Mouse (Mus musculus): ENCODE results near the gene Dock11. TPM values are rescaled to one million over a fixed set of nuclear protein-coding genes. Genes with fewer than 3 reads are reported as not detected.
A peak's percentile ranks its signal among the peaks of the same experiment; 100 is the strongest.

The Dock11 gene
- polyA plus RNA-seq, 1 experiment from 2014 or later: 12.4 TPM

DNA sequence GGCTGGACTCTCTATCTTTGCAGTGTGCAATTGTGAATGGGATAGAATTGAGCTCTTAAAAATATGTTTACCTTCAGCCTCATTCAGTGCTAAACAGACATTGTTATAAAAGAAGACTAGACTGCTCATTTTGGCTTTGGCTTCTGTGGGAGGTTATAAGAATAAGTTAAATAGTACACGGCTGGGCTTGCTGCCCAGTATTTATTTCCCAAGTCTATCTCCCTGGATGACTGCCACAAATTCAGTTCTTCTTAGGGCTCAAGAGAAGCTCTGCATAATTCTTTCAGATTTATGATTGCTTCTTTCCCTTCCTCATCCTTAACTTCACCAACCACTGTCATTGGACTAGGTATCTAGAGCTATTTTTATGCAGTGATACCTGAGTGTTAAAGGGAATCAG lies 158.8 kb downstream of the Dock11 start:
- WGBS: 81% methylated on average over 1 of the region's 1 CpGs
- Histone ChIP-seq H3K27me3 (no peaks in the 10 kb centered on the region), H3K36me3 (no peaks in the 10 kb centered on the region), H3K4me1 (replicated peaks) (no peaks in the 10 kb centered on the region), H3K27ac (replicated peaks) (no peak overlapping the region), H3K9me3 (no peaks in the 10 kb centered on the region), H3K9ac (no peak overlapping the region), H3K4me2 (no peak overlapping the region), H3K4me3 (no peak overlapping the region)
- no peak for ATAC-seq (ENCODE audit: low FRiP score, low read depth)

DNA sequence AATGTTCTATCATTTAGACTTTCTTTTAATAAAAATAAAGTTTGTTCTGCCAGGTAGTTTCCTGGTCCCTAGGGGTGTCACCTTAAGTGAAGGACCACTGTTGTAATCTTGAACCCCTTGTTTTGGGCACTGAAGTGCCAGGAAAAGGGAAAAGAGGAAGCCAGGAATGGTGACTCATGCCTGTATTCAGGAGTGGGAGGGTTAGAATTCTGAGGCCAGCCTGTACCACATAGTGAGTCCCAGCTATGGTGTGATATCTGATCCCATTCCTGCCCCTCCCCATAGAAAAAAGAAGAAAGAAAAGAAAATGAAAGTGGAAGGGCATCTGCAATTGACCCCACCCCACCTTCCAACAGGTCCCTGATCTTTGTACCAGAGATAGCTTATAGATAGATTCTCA lies 161.7 kb downstream of the Dock11 start:
- H3K4me2 ChIP-seq: no peak overlapping the region

DNA sequence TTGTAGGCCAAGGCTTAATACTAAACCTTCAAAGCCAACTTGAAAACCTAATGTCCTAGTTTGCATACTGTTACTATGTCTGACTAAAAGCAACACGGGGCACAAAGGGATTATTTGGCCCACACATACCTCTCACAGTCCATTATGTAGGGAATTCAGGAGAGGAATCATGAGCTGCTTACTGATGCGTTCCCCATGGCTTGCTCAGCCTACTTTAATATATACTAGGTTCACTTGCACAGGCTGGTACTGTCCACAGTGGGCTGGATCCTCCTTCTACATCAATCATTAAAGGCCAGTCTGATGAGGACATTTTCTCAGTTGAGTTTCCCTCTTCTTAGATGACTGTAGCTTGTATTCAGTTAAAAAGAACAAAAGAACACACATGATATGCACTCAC lies 185.4 kb downstream of the Dock11 start:
- 66% methylated on average over 2 of the region's 2 CpGs for WGBS
- no peak overlapping the region for H3K27ac ChIP-seq (replicated peaks)
- H3K27me3 ChIP-seq: no peaks in the 10 kb centered on the region
- no peaks in the 10 kb centered on the region for H3K36me3 ChIP-seq
- H3K9ac ChIP-seq: no peak overlapping the region
- H3K4me1 ChIP-seq (replicated peaks): no peaks in the 10 kb centered on the region
- no peak overlapping the region for H3K4me3 ChIP-seq
- H3K4me2 ChIP-seq: no peak overlapping the region
- no peaks in the 10 kb centered on the region for H3K9me3 ChIP-seq
- ATAC-seq (ENCODE audit: low FRiP score, low read depth): no peak

More for the DNA sequence above, 161.7 kb downstream of the Dock11 start:
- Histone ChIP-seq H3K4me1 (replicated peaks) (no peaks in the 10 kb centered on the region), H3K9me3 (no peaks in the 10 kb centered on the region), H3K27me3 (no peaks in the 10 kb centered on the region), H3K27ac (replicated peaks) (no peak overlapping the region), H3K4me3 (no peak overlapping the region), H3K36me3 (no peaks in the 10 kb centered on the region), H3K9ac (no peak overlapping the region)
- ATAC-seq (ENCODE audit: low FRiP score, low read depth): no peak

DNA sequence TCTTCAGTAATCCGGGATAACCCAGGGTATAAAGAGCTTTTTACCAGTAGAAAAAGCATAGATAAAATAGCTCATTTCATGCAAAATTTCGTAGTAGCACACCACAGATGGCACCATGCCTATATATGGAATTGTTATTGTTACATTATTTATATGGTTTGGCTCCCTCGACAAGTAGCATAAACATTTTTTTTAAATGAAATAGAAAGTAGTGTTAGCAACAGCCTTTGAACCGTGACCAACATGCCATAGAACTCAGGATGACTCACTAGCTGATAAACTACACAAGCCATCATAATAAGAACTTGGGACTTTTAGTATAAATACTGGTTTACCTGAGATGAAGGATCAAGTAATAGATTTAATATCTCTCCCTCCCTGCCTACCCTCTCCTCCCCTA lies 188.5 kb downstream of the Dock11 start:
- no peak overlapping the region for H3K4me3 ChIP-seq
- ATAC-seq (ENCODE audit: low FRiP score, low read depth): no peak
- no peak overlapping the region for H3K4me2 ChIP-seq
- H3K27ac ChIP-seq (replicated peaks): no peak overlapping the region
- H3K4me1 ChIP-seq (replicated peaks): no peaks in the 10 kb centered on the region
- WGBS: 79% methylated on average over 4 of the region's 4 CpGs
- no peaks in the 10 kb centered on the region for H3K27me3 ChIP-seq
- H3K36me3 ChIP-seq: no peaks in the 10 kb centered on the region
- no peak overlapping the region for H3K9ac ChIP-seq
- no peaks in the 10 kb centered on the region for H3K9me3 ChIP-seq

DNA sequence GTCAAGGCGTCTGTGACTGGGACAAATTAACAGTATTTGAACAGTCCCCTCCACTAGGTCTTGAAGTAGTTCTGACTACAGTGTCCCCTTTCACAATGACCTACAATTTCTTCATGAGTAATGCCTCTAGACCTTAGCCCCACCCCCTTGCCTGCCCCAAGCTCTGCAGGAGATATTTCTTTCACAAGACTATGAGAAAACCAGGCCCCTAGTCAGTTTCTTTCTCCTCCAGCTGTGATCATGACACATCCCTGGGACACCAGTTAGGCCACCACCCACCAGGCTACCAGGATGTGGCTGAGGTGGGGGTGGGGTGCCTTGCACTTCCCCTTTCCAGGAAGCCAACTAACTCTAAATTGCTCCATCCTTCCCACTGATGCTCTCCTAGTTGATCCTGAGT lies 194.3 kb downstream of the Dock11 start:
- Histone ChIP-seq H3K36me3 (no peaks in the 10 kb centered on the region), H3K4me1 (replicated peaks) (no peaks in the 10 kb centered on the region), H3K9me3 (no peaks in the 10 kb centered on the region), H3K4me3 (no peak overlapping the region), H3K9ac (no peak overlapping the region), H3K27me3 (no peaks in the 10 kb centered on the region), H3K4me2 (no peak overlapping the region), H3K27ac (replicated peaks) (no peak overlapping the region)
- ATAC-seq (ENCODE audit: low FRiP score, low read depth): no peak
- WGBS: 79% methylated on average over 1 of the region's 1 CpGs

DNA sequence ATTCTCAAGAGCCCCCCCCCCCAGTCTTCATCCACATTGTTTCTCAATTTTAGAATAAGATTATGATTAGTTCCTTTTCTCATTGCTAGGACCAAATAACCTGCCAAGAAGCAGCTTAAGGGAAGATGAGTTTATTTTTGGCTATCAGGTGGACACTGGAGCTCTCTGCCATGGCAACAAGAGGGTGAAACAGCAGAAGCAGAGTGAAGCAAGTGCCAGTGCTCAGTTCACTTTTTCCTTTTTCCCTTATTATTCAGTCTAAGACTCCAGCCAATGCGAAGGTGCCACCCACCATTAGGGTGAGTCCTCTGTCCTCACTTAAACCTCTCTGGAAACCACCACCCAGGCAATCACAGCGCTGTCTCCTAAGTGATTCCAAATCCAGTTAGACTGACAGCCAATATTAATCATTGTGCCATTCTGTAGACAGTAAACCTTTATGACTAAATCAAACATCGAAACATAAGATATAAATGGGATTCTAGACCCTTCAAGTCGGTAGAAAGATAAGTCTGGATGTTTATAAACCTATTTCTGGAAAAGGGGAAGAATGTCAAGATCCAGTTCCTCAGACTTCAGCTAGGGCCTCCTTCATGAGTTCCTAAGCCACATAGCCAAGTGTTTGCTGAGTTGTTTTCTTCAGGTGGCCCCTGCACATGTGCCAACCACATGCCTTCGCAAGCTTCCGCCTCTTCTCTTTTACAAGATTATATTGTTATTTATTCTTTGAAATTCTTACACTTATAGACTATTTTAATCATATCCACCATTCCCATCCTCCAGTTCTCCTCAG lies 200.0 kb downstream of the Dock11 start:
- no peak overlapping the region for H3K4me2 ChIP-seq
- no peak overlapping the region for H3K4me3 ChIP-seq
- 90% methylated on average over 6 of the region's 6 CpGs for WGBS
- no peak overlapping the region for H3K27ac ChIP-seq (replicated peaks)
- H3K9ac ChIP-seq: no peak overlapping the region
- no peak for ATAC-seq (ENCODE audit: low FRiP score, low read depth)
- H3K9me3 ChIP-seq: no peaks in the 10 kb centered on the region
- H3K27me3 ChIP-seq: no peaks in the 10 kb centered on the region
- no peaks in the 10 kb centered on the region for H3K36me3 ChIP-seq
- H3K4me1 ChIP-seq (replicated peaks): no peaks in the 10 kb centered on the region

DNA sequence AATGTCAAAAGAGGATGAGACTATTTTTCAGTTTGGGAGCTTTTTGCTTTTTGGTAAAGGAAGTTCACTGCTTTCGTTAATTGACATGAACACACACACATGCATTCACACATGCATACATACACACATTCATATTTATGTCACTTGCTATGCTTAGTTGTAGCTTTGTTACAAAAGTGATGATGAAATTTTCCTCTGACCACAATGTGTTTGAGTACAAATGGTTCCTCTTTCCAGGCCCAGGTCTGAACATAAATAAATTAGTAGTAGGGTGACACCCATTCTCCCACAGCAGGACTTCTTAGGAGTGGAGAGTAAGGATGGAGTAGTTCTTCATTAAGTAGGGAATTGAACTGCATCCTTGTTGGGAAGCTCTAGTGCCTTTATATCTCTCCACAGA lies 212.3 kb downstream of the Dock11 start:
- Histone ChIP-seq H3K27me3 (no peaks in the 10 kb centered on the region), H3K9ac (no peak overlapping the region), H3K9me3 (no peaks in the 10 kb centered on the region), H3K4me2 (no peak overlapping the region), H3K36me3 (no peaks in the 10 kb centered on the region), H3K27ac (replicated peaks) (no peak overlapping the region), H3K4me1 (replicated peaks) (no peaks in the 10 kb centered on the region), H3K4me3 (no peak overlapping the region)
- 93% methylated on average over 1 of the region's 1 CpGs for WGBS
- ATAC-seq (ENCODE audit: low FRiP score, low read depth): no peak

DNA sequence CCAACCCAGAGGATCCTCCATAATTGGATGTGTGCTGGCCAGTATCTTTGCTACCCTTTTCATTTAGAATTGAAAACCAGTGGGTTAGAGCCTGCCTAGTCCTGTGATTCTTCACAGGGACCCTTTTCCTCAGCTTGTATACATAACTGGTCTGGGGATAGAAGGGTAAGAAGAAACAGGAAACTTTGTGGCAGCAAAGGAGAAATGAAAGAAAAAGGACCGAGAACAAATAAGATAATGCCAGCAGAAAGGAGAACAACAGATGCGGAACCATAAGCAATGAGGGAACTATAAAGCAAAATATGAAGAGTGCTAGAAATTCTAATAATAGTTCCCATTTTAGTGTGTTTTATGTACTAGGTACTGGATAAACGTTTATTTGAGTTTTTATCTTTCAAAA lies 212.7 kb downstream of the Dock11 start:
- ATAC-seq (ENCODE audit: low FRiP score, low read depth): no peak

DNA sequence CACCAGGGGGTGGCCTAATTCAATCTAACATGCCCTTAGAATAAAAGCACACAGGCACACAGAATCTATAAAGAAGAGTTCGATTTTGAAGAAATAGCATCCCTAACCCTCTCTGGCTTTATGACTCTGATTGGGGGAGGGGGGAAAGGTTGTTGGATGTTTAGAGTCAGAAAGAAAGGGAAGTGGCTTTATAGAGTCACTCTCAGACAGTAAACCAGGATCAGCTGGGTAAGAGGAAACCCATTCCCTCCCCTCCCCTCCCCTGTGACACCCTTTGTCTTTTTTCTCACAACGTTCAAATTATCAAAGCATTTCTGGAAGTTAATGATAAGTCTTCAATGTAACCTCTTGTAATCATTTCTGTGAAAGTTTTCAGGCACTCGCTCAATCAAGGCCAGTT lies 220.0 kb downstream of the Dock11 start:
- Histone ChIP-seq H3K27ac (replicated peaks) (no peak overlapping the region), H3K36me3 (no peaks in the 10 kb centered on the region), H3K4me1 (replicated peaks) (no peaks in the 10 kb centered on the region), H3K4me3 (no peak overlapping the region), H3K27me3 (no peaks in the 10 kb centered on the region), H3K9me3 (no peaks in the 10 kb centered on the region), H3K9ac (no peak overlapping the region), H3K4me2 (no peak overlapping the region)
- no peak for ATAC-seq (ENCODE audit: low FRiP score, low read depth)
- WGBS: 45% methylated on average over 3 of the region's 3 CpGs

More for the DNA sequence above, 212.7 kb downstream of the Dock11 start:
- Histone ChIP-seq H3K4me2 (no peak overlapping the region), H3K27me3 (no peaks in the 10 kb centered on the region), H3K4me3 (no peak overlapping the region), H3K4me1 (replicated peaks) (no peaks in the 10 kb centered on the region), H3K9ac (no peak overlapping the region), H3K9me3 (no peaks in the 10 kb centered on the region), H3K36me3 (no peaks in the 10 kb centered on the region), H3K27ac (replicated peaks) (no peak overlapping the region)
- 77% methylated on average over 3 of the region's 3 CpGs for WGBS

DNA sequence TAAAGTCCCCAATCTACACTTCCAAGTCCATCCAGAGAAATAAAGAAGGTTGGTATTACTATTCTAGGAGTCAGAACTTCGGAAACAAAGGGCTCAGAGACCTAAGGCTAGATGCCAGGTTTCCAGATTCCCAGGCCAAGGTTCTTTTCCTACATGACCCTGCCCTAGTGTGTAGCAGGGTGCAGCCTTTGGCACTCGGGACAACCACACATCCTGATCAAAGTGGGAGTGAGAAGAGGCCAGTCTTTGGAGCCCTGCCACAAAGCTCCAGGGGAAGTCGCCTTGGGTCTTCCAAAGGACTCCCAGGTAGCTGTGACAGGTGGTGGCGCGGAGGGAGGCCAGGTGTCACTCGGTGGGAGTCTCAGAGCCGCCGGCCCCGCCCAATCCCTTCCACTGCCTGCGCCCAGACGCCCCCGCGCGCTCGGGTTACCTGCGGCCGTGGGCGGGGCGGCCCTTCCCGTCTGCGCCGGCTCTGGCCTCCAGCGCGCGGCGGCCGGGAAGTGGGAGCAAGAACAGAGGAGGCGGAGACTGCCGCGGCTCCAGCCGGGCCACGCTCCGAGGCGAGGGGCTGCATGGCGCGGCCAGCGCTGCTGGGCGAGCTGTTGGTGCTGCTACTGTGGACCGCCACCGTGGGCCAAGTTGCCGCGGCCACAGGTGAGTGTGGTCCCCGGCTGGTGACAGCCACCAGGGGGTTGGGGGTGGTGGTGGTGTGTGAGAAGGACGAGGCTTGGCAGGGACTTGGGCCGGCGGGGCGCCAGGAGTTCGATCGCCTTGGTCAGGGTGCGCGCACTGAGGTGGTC lies 223.2 kb downstream of the Dock11 start, which contains the start of gene Il13ra1:
Il13ra1 (plus strand) TSS at position 489 of the 800 bp plus-strand sequence.
- peak within 1 kb of the TSS; percentile 53 for H3K4me3 ChIP-seq
- no peaks in the 10 kb centered on the region for H3K36me3 ChIP-seq
- peak within 1 kb of the TSS; percentile 40 for H3K9ac ChIP-seq
- ATAC-seq (ENCODE audit: low FRiP score, low read depth): peak; percentile 79; the same call in 1 of the 2 replicates
- H3K4me1 ChIP-seq (replicated peaks): no peaks in the 10 kb centered on the region
- H3K9me3 ChIP-seq: no peaks in the 10 kb centered on the region
- H3K4me2 ChIP-seq: peak within 1 kb of the TSS; percentile 82
- 19% methylated on average over 50 of the region's 51 CpGs for WGBS
- H3K27ac ChIP-seq (replicated peaks): no peak within 1 kb of the TSS
- H3K27me3 ChIP-seq: no peaks in the 10 kb centered on the region

DNA sequence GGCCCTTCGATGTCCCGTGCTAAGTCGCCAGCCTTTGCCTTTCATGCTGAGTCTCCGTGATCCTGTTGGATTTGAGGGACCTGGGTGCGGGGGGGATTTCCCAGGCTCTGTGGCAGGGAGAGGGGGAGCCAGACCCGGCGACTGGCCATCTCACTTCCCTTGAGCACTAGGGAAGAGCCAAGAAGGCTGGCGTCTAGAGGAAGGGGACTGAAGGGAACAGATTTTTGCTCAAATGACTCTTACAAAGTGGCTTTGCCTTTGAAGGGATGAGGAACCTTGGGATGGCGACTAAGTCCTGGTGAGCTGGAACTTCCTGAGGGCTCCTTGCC lies 223.8 kb downstream of the Dock11 start:
- Histone ChIP-seq H3K36me3 (no peaks in the 10 kb centered on the region), H3K4me3 (peak overlapping the region; percentile 53), H3K27me3 (no peaks in the 10 kb centered on the region), H3K4me2 (peak overlapping the region; percentile 82), H3K9ac (peak overlapping the region; percentile 40), H3K27ac (replicated peaks) (no peak overlapping the region), H3K9me3 (no peaks in the 10 kb centered on the region), H3K4me1 (replicated peaks) (no peaks in the 10 kb centered on the region)
- no peak; the same call in 1 of the 2 replicates for ATAC-seq (ENCODE audit: low FRiP score, low read depth)
- 14% methylated on average over 9 of the region's 9 CpGs for WGBS

DNA sequence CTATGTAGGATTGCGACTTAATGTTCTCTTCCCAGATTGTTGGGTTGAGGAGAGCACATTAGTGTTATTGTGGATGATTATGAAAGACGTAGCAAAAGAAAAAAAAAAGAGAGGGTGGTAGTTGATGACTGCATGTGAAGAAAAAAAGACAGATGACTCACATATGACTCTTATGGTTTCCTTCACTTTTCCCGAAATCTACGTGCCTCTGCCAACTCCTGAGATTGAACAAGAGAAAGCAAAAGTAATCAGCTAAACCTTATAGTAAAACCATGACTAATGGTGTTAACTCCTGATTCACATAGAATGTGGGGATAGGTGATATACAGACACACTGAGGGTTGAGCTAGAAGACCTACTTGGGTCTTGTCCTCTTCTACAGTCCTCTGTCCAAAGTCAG lies 226.5 kb downstream of the Dock11 start:
- H3K9ac ChIP-seq: no peak overlapping the region
- H3K9me3 ChIP-seq: no peaks in the 10 kb centered on the region
- 81% methylated on average over 4 of the region's 4 CpGs for WGBS
- no peak for ATAC-seq (ENCODE audit: low FRiP score, low read depth)
- no peaks in the 10 kb centered on the region for H3K27me3 ChIP-seq
- H3K4me2 ChIP-seq: no peak overlapping the region
- no peak overlapping the region for H3K4me3 ChIP-seq
- H3K36me3 ChIP-seq: no peaks in the 10 kb centered on the region
- H3K4me1 ChIP-seq (replicated peaks): no peaks in the 10 kb centered on the region
- no peak overlapping the region for H3K27ac ChIP-seq (replicated peaks)
